Mouse (Mus musculus): ENCODE results near the gene Tmem107.

- TF ChIP-seq CTCF (IDR thresholded peaks at IDR 0.05; ENCODE audit: low read depth) (no peak), EP300 (IDR thresholded peaks at IDR 0.05; ENCODE audit: low read depth) (no peak)
Observed at GRCm38 (mm10) chr11:69121741-69122335, 51.2 kb downstream of the Tmem107 start.

Data from liver, embryonic 14.5 days (tissue).